Mouse (Mus musculus) liver, adult (tissue): ENCODE results near the gene Mtfmt.

Experiments
- GATA4 ChIP-seq: IDR thresholded peaks from 2 replicates; pipeline ENCODE4 v1.6.1; 2014; ENCODE audit warnings: mild to moderate bottlenecking, low read length; ENCODE audit not compliant: insufficient replicate concordance

Gene Mtfmt

GRCm38 (mm10) chr9:65435671-65436301, at the start of gene Mtfmt:
TSS of gene Mtfmt (plus strand) at chr9:65435782.
- no peak; the same call in 1 of the 2 replicates for TF ChIP-seq GATA4

- no peak for TF ChIP-seq GATA4
Measured at GRCm38 (mm10) chr9:65386373-65387140, 49.0 kb upstream of the Mtfmt start.

- TF ChIP-seq GATA4 = no peak
Measured at GRCm38 (mm10) chr9:65390752-65391612, 44.6 kb upstream of the Mtfmt start.

DNA sequence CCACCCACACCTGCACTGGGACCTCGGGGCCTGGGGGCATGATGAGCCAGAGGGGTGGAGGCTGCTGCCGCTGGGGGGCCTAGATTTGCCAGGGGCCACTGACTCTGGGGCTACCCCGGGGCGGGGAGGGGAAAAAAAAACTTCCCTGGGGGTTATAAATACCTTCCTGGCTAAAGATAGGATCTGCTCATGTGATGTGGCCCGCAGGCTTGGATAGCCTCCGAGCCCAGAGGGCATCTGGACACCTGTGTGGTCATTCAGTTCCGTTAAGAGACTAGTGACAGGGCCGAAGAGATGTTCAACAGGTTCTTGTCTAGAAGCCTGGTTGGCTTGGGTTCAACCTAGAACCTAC, 44.0 kb upstream of the Mtfmt start, which contains the start of gene Kbtbd13:
Gene Kbtbd13 (minus strand): TSS at position 40 of the 352 bp plus-strand sequence.
- TF ChIP-seq GATA4 = no peak

DNA sequence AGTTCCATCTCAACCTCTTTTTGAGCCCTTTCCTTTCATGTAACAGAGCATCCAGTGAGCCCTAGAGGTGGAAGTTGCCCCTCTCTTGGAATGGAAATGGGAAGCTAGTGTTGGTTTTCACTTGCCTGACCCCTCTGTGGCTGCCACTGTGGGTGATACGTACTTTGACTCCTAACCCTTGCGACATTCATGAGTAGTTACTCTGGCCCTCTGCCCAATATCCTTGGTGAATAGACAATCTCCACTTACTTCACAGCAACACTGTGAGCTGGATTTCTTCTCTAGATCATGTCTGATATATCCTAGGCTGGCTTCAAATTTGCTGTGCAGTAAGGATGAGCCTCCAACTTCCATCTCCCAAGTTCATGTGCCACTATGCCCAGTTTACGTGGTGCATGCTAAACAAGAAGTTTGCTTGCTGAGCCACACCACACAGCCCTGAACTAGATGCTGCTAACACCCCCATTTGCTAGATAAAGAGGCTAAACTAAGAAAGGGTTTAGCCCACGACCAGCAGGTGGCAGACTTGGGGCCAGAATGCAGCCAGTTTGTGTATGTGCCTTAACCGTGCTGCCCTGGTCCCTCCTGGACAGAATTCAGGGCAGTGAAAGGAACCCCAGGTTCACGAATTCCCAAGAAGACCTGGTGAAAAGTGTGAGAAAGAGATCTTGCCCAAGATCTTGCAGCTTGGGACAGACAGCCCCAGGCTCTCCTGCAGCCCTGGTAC, 42.8 kb upstream of the Mtfmt start:
- TF ChIP-seq GATA4 = no peak

DNA sequence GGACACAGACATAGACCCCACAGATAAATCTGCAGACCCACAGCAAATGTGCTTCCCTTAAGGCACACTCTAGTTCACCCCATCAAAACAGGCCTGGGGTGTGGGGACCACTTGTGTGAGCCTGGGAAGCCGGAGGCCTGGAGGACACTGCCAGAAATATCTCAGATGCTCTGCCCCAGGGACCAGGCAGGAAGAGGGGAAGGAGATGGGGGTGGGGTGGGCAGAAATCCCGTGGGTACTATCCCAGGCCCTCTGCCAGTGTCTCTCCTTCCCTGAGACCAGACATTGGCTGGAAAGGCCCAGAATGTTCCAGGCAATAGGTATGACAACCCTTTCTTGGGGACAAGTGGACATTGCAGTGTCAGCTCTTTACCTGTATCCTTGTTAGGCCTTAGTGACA, 42.0 kb upstream of the Mtfmt start:
- TF ChIP-seq GATA4 = no peak

DNA sequence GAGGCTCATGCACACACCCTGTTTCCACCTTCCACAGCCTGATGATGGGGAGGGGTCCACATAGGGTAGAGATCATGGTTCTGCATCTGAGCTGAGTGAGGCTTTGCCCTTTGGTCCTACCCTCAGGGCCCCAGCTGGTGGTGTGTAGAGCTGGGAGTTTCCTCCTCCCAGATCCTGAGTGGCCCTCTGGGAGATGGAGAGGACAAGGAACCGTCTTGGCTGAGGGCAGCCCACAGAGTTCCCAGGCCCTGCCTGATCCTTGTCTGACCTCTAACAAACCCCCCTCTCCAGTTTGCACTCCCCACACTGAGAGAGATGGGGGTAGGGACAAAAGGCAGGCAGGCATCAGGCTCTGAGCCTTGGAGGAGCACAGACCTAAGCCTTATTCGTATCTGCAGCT, 41.2 kb upstream of the Mtfmt start:
- no peak for TF ChIP-seq GATA4

DNA sequence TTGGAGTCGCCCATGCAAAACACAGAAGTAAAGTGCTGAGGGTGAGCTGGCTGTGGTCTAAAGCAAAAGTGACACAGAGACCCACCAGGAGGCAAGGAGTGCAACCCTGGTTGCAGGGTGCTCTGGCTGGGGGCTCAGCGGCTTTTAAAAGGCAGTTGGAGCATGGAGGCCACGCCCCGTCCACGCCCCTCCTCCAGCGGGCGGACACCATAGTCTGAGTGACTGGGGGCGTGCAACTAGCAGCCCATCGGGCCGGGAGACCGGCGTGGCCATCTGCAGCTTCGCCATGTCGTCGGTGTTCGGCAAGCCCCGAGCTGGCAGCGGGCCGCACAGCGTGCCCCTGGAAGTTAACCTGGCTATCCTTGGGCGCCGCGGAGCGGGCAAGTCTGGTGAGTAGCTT, 37.3 kb upstream of the Mtfmt start, which contains the start of gene Rasl12:
Gene Rasl12 (plus strand): TSS at position 228 of the 400 bp plus-strand sequence.
- no peak for TF ChIP-seq GATA4

DNA sequence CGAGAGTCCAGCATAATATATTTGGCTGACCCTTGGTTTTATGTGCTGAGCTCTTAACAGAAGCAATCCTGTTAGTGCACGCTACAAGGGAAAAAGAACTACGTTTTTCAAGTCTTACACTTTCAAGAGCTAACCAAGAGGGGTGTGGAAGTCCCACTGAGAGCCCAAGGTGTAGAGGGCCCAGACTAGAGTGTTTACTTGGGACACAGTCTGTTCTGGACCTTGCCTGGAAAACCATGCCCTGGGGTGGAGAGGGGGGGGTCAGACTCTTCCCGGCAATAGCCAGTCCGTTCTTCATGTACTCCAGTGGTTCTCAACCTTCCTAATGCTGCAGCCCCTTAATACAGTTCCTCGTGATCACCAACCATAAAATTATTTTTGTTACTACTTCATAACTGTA, 35.6 kb upstream of the Mtfmt start:
- TF ChIP-seq GATA4 = no peak

DNA sequence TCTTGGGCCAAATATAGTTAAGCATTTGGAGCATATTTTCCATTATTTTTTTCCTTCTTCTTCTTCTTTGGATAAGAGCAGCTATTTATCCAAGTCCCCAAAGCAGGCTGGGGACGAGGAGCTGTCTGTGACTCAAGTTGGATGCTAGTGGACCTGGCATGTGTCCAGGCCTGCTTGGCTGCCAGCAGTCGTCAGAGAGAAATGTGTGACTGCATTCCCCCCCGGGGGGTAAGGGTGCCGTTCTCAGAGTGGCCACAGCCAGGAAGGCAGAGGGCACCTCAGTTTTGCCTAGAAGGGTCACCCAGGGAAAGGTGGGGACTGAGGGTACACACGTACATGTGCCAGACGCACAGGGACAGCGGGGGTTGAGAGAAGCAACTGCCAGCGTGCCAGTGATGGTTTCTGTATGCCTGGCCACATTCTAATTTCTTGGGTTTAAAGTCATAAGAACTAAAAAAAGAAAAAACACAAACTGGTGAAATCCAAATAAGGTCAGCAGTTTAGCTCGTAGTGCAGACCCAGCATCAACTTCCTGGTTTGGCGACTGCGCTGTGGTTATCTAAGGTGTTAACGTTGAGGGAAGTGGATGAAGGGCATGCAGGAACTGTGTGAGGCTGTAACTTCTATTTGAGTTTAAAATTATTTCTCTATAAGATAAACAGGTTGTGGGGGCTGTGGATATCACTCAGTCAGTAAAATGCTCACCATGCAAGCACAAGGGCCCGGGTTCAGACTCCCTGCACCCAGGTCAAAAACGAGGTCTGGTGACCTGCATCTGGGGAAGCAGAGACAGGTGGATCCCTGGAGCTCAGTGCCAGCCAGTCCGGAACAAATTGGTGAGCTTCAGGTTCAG, 31.0 kb upstream of the Mtfmt start:
- no peak for TF ChIP-seq GATA4

- TF ChIP-seq GATA4 = no peak
Measured at GRCm38 (mm10) chr9:65405184-65405449, 30.5 kb upstream of the Mtfmt start.

DNA sequence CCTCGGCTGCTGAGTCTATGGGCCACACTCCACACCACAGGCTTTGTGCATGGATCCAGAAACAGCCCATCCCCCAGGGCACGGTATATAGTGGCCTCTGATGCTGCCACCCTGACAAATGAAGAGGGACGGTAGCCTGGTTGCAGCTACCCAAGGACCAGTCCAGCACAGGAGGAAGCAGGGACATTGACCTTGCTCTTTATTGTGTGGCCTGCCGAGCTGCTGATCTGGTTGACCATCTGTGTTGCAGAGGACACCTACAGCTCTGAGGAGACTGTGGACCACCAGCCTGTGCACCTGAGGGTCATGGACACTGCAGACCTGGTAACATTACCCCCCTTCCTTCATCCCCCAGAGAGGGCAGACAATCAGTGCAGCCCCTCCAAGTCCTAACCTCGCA, 28.3 kb upstream of the Mtfmt start:
- TF ChIP-seq GATA4 = no peak

- TF ChIP-seq GATA4 = no peak
Measured at GRCm38 (mm10) chr9:65407861-65408260, 27.7 kb upstream of the Mtfmt start.

DNA sequence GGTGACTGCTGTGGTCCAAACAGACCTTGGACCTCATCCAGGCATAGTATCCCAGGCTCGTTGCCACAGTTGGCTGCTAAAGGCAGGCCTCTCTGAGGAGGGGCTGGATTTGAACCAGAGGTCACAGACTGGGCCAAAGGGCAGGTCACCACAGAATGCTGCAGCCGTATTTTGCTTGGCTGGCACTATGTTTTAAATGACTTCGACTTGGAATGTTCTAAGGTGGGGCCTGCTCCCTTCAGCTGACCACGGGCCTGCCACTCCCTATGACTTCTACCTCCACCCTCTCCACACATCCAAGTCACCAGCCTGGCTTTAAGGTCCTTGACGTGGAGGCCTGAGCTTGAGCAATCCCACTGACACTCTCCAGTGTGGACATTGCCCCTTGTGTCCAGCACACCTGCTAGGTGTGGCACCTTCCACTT, 26.7 kb upstream of the Mtfmt start:
- TF ChIP-seq GATA4 = no peak
